Comparison of ENCODE assay signal across 16 mouse cellular contexts in genomic region chr3:55774203-55774602, GRCm38 (mm10). TPM values are rescaled to one million over a fixed set of nuclear protein-coding genes. Genes with fewer than 3 reads are reported as not detected.
DNase-seq lines count a peak whose midpoint lies in the region; ATAC-seq and TF ChIP-seq lines count a peak whose summit lies in the region.
"Had no signal": no experiment of that assay in that cellular context is flagged by ENCODE, and none has a peak within 500 bp of the region (broad histone marks: within the 10 kb centered on the region; RNA-seq: fewer than 3 reads in every experiment).

No protein-coding gene starts in this region.

- H3K9ac ChIP-seq in hindbrain, embryonic 12.5 days: no peak overlapping the region
- H3K9ac ChIP-seq in neural tube, embryonic 12.5 days: no peak overlapping the region
- H3K9ac ChIP-seq: heart, embryonic 15.5 days; intestine, embryonic 15.5 days; liver, embryonic 15.5 days had no signal

- H3K36me3 ChIP-seq in hindbrain, embryonic 12.5 days: no peaks in the 10 kb centered on the region
- H3K36me3 ChIP-seq in neural tube, embryonic 12.5 days: no peaks in the 10 kb centered on the region
- H3K36me3 ChIP-seq: heart, embryonic 15.5 days; intestine, embryonic 15.5 days; liver, embryonic 15.5 days had no signal

- no peaks in the 10 kb centered on the region for H3K27me3 ChIP-seq in cerebellum, adult 2 months (ENCODE audit: control insufficient read depth, insufficient read depth, low read length)
- peaks cover 5% of the 10 kb centered on the region; the same call in 1 of the 2 replicates for H3K27me3 ChIP-seq in hindbrain, embryonic 12.5 days
- H3K27me3 ChIP-seq in neural tube, embryonic 12.5 days (replicated peaks): peaks cover 3% of the 10 kb centered on the region
- H3K27me3 ChIP-seq: Patski had no signal

- peak; percentile 74 for ATAC-seq in hindbrain, embryonic 12.5 days (ENCODE audit: low FRiP score)
- ATAC-seq in neural tube, embryonic 12.5 days (ENCODE audit: low FRiP score, low read depth): peak; percentile 48; the same call in 1 of the 2 replicates
- ATAC-seq in monocyte, adult 5-6 weeks (replicated peaks; ENCODE audit: insufficient number of reproducible peaks, low FRiP score, low TSS enrichment, poor library complexity, severe bottlenecking): no peak
- ATAC-seq: intestine, embryonic 15.5 days; Patski had no signal

- peak overlapping the region; percentile 1 for H3K4me3 ChIP-seq in cerebellum, adult 2 months (replicated peaks; ENCODE audit: insufficient read depth, low read depth, low read length)
- no peak overlapping the region for H3K4me3 ChIP-seq in hindbrain, embryonic 12.5 days
- H3K4me3 ChIP-seq in neural tube, embryonic 12.5 days: no peak overlapping the region
- H3K4me3 ChIP-seq: heart, embryonic 15.5 days; intestine, embryonic 15.5 days; limb, embryonic 10.5 days; liver, embryonic 15.5 days had no signal

- H3K4me1 ChIP-seq in cerebellum, adult 2 months (ENCODE audit: control insufficient read depth, insufficient read depth, low read length): peaks cover 2% of the 10 kb centered on the region; the same call in 1 of the 2 replicates
- H3K4me1 ChIP-seq in hindbrain, embryonic 12.5 days: peaks cover 13% of the 10 kb centered on the region
- H3K4me1 ChIP-seq in neural tube, embryonic 12.5 days: no peaks in the 10 kb centered on the region
- H3K4me1 ChIP-seq: heart, embryonic 15.5 days; intestine, embryonic 15.5 days; liver, embryonic 15.5 days had no signal

- no peak for TF ChIP-seq CTCF in cerebellum, adult 2 months (IDR thresholded peaks at IDR 0.05; ENCODE audit: borderline replicate concordance, insufficient read depth, low read depth, low read length)

- peak; percentile 24 for DNase-seq in heart, adult 11 months
- DNase-seq in heart, postnatal 14 days: no peak
- DNase-seq in cerebellum, adult 2 months: peak; percentile 71 to 79
- DNase-seq in layer of hippocampus, adult 9-11 months: no peak
- DNase-seq: adrenal gland, adult 2 months; lung, postnatal 4 days; right cerebral cortex, postnatal 25 days; thymus, postnatal 4 days had no signal

- H3K27ac ChIP-seq in cerebellum, adult 2 months (ENCODE audit: insufficient read depth, low read length): peak overlapping the region; percentile 96
- peak overlapping the region; percentile 74 for H3K27ac ChIP-seq in hindbrain, embryonic 12.5 days
- no peak overlapping the region for H3K27ac ChIP-seq in neural tube, embryonic 12.5 days
- H3K27ac ChIP-seq: heart, embryonic 15.5 days; intestine, embryonic 15.5 days; limb, embryonic 10.5 days; liver, embryonic 15.5 days had no signal

- no peaks in the 10 kb centered on the region for H3K9me3 ChIP-seq in hindbrain, embryonic 12.5 days (replicated peaks)
- no peaks in the 10 kb centered on the region for H3K9me3 ChIP-seq in neural tube, embryonic 12.5 days
- H3K9me3 ChIP-seq: heart, embryonic 15.5 days; intestine, embryonic 15.5 days; limb, embryonic 10.5 days; liver, embryonic 15.5 days had no signal

- intact Hi-C loops in heart, postnatal 14 days (cut with DNase I): no loop called here

- 12% methylated on average over 6 of the region's 6 CpGs for WGBS in cerebellum, adult 2 months
- 31% methylated on average over 6 of the region's 6 CpGs for WGBS in hindbrain, embryonic 12.5 days
- 39% methylated on average over 6 of the region's 6 CpGs for WGBS in neural tube, embryonic 12.5 days

- no peak overlapping the region for H3K4me2 ChIP-seq in hindbrain, embryonic 12.5 days (replicated peaks)
- H3K4me2 ChIP-seq in neural tube, embryonic 12.5 days (replicated peaks): no peak overlapping the region
- H3K4me2 ChIP-seq: heart, embryonic 15.5 days; intestine, embryonic 15.5 days; liver, embryonic 15.5 days had no signal

- no peak for TF ChIP-seq POLR2A in cerebellum, adult 2 months (IDR thresholded peaks at IDR 0.05; ENCODE audit: borderline replicate concordance, insufficient read depth, low read length)

RNA-seq across cellular contexts. Expression of gene Mab21l1, which starts 8.1 kb away (rescaled TPM):
- not detected for total RNA-seq in heart, postnatal 14 days (2021)
- polyA plus RNA-seq in cerebellum, adult 2 months (2012; rRNA removed): 45.4 and 50.6 TPM in 2 replicates
- polyA plus RNA-seq in hindbrain, embryonic 12.5 days (2016; fragmentation: Nextera tagmentation; extraction: Ambion mirVana): 104 and 115 TPM in 2 replicates
- 52.0 and 57.1 TPM in 2 replicates for polyA plus RNA-seq in neural tube, embryonic 12.5 days (2016; fragmentation: Nextera tagmentation; extraction: Ambion mirVana)
- total RNA-seq in monocyte, adult 5-6 weeks (2017): not detected in 3 replicates

Comparison
In these comparisons a context has a peak if more than half of its experiments do, and no peak if none do; other contexts are left out.
1. DNase-seq: peak in heart, adult 11 months (single experiment) and cerebellum, adult 2 months (2 of 2); none in heart, postnatal 14 days (0 of 2) and layer of hippocampus, adult 9-11 months (single experiment).